Mouse (Mus musculus): ENCODE measurements around the gene Agtr1a.

Gene Agtr1a

DNA sequence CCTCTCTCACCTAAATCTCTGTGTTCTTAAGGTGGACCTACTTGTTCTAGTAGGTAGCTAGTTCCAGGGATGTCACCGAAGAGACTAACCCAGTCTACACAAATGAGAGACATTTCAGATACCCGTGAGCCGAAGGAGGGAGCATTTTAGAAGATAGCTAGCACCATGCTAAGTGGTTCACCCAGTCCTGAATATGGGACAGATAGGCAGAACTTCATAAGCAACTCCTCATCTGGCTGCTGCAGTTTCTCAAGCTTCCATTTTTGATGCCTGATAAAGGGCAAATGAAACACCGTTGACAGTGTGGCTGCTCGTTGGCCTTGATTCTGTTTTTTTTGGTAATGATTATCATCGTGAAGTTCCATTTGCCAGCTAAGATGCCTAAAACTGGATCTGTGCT, 25.8 kb downstream of the Agtr1a start:
- no peak for DNase-seq (ENCODE audit: low spot score)

DNA sequence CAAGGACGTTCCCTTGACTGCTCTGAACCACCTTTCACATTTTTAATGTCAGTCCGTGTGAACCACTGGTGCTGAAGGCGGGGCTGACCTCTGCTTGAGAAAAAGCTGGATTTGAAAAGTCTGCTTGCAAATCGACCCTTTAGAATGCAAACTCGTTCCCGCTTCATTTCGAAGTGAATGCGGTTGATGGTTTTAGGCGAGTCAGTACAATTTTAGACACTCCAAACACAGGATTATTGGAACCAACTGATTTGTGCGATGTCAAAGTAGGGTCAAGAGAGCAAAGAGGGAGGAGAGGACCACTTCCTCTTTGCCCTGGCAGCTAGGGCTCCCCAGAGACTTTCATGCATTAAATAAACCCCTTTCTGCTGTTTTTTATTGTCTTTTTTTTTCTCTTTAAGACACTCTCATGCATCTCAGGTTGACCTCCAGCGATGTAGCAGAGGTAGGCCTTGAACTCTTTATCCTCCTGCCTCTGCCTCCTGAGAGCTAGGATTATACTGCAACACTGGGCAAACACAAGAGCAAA, 27.9 kb downstream of the Agtr1a start:
- DNase-seq (ENCODE audit: low spot score): no peak

DNA sequence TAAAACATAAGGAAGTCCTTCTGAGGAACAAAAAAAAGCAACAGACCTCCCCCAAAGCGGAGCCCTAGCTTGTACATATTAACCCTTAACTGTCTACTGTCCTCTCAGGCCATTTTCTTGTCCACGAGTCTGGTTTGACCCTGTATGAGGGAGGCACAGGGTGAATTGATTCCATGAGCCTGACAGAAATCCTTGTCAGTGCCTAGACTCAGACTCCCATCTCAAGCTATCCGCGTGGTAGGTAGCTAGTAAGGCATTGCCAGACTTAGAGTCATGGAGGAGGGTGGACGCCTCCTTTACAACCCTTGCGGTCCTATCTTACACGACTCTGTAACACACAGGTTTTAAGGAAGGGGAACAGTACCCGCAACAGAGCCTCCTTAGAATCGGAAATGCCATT, 28.5 kb downstream of the Agtr1a start:
- DNase-seq (ENCODE audit: low spot score): no peak

- no peak for DNase-seq (ENCODE audit: low spot score)
These were observed 29.1 kb downstream of the Agtr1a start for GRCm38 (mm10) chr13:30365378-30365777.

GRCm38 (mm10) chr13:30368116-30368515, 31.9 kb downstream of the Agtr1a start:
- DNase-seq (ENCODE audit: low spot score): no peak

- no peak for DNase-seq (ENCODE audit: low spot score)
These were observed 32.5 kb downstream of the Agtr1a start for GRCm38 (mm10) chr13:30368746-30369145.

DNA sequence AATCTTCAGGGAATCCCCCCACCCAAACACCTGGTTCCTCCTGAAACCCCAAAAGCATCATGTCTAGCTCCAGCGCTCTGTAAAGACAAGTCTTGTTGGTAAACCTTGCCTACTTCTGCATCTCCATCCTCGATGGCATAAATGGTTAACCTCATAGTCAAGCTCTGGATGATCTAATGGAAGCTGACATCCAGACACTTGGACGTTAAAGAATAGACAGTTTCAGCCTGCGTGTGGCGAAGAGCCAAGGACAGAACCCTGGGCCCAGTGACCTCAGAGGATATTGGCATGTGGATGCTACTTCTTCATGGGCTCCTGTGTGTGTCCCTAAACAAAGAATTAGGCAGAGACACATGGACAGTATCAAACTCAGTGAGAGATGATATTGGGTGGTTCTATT, 42.6 kb downstream of the Agtr1a start:
- no peak for DNase-seq (ENCODE audit: low spot score)

DNA sequence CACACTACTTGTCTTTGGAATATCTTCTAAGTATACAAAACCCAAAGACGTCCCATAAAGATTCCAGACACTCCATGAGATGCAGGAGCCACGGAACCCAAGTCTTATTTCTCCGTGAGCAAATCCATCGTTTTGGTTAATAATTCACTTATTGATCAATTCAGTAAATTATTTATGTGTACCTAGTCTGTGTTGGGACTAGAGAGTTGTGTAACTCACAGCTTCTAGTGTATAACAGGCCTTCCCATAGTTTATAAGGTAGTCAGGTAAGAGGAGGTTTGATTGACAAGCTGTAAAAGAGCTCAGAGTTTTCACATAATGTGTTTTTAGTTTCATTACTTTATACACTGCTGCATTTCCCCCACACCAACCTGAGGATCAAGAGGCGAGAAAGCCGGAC, 48.9 kb downstream of the Agtr1a start:
- no peak for DNase-seq (ENCODE audit: low spot score)

- DNase-seq (ENCODE audit: low spot score): no peak
These were observed 57.9 kb downstream of the Agtr1a start for GRCm38 (mm10) chr13:30394123-30394522.

DNA sequence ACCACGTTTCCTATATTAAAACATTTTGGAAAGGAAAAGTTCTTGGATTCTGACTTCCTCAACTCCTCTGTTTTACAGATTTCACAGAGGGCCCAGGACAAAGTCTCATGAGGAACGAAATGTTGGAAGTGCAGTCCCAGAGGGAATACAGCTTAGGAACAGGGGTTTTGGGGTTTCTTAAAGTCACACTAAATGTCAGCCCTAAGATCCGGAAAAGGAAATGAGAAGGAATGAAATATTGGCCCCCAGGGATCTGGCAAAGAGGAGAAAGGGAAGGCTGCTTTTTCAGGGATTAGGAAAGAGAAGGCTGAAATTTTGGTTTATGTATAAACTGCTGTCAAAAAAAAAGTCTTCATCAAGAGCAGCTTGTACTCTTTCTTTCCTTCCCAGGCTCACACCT, 60.2 kb downstream of the Agtr1a start:
- no peak for DNase-seq (ENCODE audit: low spot score)

DNA sequence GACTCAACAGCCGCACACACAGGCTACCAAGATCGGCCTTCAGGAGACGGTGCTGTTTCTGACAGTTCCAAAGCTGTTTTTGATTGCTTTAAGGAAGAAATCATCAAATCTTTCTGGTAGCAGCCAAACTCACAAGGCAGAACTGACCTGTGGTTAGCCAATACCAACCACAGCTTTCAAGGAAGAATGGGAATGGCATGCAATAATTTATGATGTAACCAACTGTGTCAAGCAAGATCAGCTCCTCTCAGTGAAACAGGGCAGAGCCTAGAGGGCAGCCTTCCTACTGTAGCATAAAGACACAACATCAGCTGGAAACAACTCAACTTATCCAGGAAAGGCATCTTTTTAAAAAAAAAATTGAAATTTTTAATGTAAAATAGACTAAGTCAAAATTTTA, 62.6 kb downstream of the Agtr1a start:
- no peak for DNase-seq (ENCODE audit: low spot score)

DNA sequence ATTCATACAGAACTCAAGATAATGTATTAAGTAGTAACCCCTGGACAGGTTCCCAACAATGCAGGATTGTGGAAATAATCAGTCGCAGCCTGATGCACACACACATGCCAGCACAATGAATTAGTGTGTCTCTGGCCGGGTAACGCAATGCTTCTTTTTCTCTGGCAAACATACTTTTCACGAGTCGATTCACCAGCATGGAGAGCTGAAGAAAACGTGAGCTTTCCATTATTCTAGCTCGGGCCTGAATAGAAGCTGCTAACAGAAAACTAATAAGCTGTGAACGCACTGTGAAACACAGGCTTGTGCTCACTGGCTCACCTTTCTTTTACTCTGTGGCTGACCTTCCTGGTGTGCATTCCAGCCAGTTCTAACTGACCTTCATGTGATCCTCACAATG, 64.4 kb downstream of the Agtr1a start:
- DNase-seq (ENCODE audit: low spot score): no peak

DNA sequence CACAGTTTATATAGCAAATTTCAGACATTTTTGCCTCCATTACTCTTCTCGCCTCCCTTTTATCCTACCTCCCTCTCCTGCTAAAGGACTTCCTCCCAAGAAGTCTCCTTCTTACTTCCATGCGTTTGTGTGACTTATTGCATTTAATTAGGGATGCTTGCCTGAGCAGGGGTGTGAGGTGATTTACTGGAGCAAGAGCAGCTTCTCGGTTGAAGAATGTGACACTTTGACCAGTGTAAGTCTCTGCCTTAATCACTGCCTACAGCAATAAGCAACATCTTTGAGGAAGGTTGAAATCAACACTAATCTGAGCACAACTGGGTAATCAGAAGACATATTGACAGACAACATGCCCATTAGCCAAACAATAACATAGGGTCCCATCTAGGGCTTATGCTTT, 67.6 kb downstream of the Agtr1a start:
- DNase-seq (ENCODE audit: low spot score): no peak

DNA sequence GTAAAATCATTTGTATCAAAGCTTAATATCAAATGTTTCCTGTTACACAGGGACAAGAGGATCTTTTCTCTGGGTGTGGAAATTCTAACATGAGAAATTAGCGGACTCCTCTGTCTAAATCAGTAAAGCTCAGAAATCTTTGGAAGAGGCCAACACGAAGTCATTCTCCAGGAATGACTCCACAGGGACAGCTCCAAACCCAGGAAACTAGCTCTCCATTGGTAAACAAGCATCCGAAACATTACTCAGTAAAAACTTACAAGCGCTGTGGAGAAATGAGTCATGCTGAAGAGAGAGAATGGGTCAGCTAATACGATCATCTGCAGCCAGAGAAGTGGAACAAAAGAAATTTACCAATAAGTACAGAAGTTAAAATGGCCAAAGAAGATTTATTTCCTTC, 82.4 kb downstream of the Agtr1a start:
- DNase-seq (ENCODE audit: low spot score): no peak

DNA sequence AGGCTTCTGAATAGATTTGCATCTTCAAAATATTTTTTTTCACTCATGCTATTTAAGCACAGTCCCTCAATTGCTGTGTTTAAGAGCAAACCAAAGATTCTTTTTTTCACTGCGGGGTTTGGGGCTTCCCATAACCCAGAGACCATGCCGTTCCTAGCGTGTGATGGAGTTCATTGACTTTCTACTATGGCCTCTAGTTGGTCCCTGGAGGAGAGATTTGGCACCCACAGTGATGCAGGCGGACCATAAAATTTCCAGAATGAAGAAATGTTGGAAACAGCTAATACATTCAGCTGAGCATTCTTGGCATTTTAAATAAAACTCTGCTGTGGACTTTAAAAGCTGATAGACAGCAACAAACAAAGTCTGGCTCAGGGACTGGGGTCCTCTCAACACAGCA, 90.8 kb downstream of the Agtr1a start:
- DNase-seq (ENCODE audit: low spot score): no peak

DNA sequence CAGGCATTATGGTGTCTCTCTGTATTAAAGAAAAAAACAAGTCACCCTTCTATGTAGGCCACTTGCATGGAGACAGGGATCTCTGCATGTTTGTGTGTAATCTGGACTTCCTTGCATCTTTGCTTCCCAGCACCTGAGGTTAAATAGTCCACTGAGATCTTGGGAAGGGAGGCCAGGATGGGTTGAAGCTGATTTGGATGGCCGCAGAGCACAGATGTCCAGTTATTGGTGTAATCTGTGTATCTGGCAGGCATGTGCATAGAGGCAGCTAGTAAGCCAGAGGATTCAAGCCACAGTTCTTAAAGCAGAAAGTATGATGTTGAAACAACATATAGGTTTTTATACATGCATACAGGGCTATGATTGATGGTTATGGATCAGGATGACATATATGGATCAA, 91.2 kb downstream of the Agtr1a start:
- no peak for DNase-seq (ENCODE audit: low spot score)

Measured in layer of hippocampus, adult 9-10 months (tissue).